In the genomic region with DNA sequence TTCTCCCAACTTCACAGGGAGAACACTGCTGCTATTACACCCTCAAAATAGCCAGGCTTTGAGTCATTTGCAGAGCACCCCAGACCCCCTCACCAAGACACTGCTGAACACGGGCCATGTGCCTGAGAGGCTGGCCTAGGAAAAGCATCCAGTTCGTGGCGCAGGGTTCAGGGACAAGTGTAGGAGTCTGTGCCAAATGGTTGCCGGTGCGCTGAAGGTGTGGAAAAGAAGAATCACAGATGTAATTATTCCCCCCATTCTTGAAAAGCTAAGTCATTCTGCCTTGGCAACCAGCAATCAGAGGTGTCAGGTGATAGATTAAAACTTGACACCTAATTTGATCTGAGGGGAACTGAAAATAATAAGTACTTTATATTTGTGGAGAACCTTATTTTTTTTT, we compare ENCODE assay signal across 15 mouse cellular contexts.
"Had no signal": no experiment of that assay in that cellular context is flagged by ENCODE, and none has a peak within 500 bp of the region (broad histone marks: within the 10 kb centered on the region; RNA-seq: fewer than 3 reads in every experiment).

No protein-coding gene starts in this region.

- DNase-seq: kidney, adult 9 months; kidney, postnatal 36 days; layer of hippocampus, adult 9-11 months; layer of hippocampus, postnatal 36 days; liver, embryonic 13.5 days; liver, postnatal 0 days; right cerebral cortex, postnatal 14 days; thymus, adult 2 months; thymus, postnatal 4 days had no signal

- H3K9me3 ChIP-seq: limb, embryonic 15.5 days; liver, embryonic 13.5 days; midbrain, embryonic 12.5 days; stomach, embryonic 15.5 days had no signal

- H3K36me3 ChIP-seq: limb, embryonic 15.5 days; liver, embryonic 13.5 days; midbrain, embryonic 12.5 days; stomach, embryonic 15.5 days had no signal

- H3K4me2 ChIP-seq: limb, embryonic 15.5 days; liver, embryonic 13.5 days; midbrain, embryonic 12.5 days; stomach, embryonic 15.5 days had no signal

- H3K4me1 ChIP-seq: liver, embryonic 13.5 days; stomach, embryonic 15.5 days had no signal

- H3K4me3 ChIP-seq: limb, embryonic 15.5 days; liver, embryonic 13.5 days; megakaryocyte, embryonic 14.5 days; midbrain, embryonic 12.5 days; stomach, embryonic 15.5 days had no signal

- H3K27me3 ChIP-seq: limb, embryonic 15.5 days; liver, embryonic 13.5 days; midbrain, embryonic 12.5 days; stomach, embryonic 15.5 days had no signal

- ATAC-seq: liver, postnatal 0 days had no signal

- H3K9ac ChIP-seq: limb, embryonic 15.5 days; liver, embryonic 13.5 days; liver, postnatal 0 days; midbrain, embryonic 12.5 days; stomach, embryonic 15.5 days had no signal

- H3K27ac ChIP-seq: kidney, postnatal 0 days; limb, embryonic 15.5 days; liver, embryonic 13.5 days; macrophage; midbrain, embryonic 12.5 days; stomach, embryonic 15.5 days had no signal
